10 mouse cellular contexts compared by ENCODE assay signal in the genomic region with DNA sequence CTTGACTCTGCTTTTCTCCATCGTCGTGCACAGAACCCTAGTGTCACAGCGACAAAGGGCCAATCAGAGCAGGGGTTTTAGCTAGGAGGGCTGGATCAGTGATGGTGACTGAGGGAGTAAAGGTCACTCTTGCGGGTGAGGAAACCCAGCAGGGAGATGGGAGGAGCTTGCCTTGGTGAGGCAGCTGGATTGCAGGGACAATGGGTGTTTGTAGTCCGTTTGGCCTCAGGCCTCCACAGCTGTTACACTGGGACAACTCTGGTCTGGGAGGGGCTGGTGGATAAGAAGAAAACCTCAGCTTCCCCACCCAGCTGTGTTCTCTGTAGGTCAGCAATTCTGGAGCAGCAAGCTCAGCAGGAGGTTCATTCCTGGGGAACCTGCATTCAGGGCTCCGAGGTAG.
DNase-seq lines count a peak whose midpoint lies in the region; ATAC-seq and TF ChIP-seq lines count a peak whose summit lies in the region.
"Had no signal": no experiment of that assay in that cellular context is flagged by ENCODE, and none has a peak within 500 bp of the region (broad histone marks: within the 10 kb centered on the region; RNA-seq: fewer than 3 reads in every experiment).

No protein-coding gene starts in this region.

- peak; percentile 14 for DNase-seq in adrenal gland, postnatal 14 days
- DNase-seq in adrenal gland, adult (ENCODE audit: inconsistent age in 2 of 2, low spot score in 1 of 2) = no peak
- DNase-seq in midbrain, embryonic 11.5 days (ENCODE audit: low spot score, missing footprints) = no peak
- DNase-seq in heart, postnatal 14 days = peak; percentile 52 to 57
- DNase-seq in lung, embryonic 14.5 days = peak; percentile 53
- DNase-seq in urinary bladder, postnatal 4 days (ENCODE audit: low spot score in 2 of 2) = no peak
- DNase-seq in spleen, postnatal 14 days (ENCODE audit: low spot score in 2 of 2) = no peak

- no peaks in the 10 kb centered on the region for H3K27me3 ChIP-seq in midbrain, embryonic 11.5 days (ENCODE audit: control insufficient read depth, insufficient read depth, low read length)
- no peaks in the 10 kb centered on the region for H3K27me3 ChIP-seq in midbrain, embryonic 16.5 days (ENCODE audit: control insufficient read depth, insufficient read depth, low read depth, low read length)
- H3K27me3 ChIP-seq in lung, embryonic 14.5 days (ENCODE audit: insufficient read depth, low read length) = no peaks in the 10 kb centered on the region
- H3K27me3 ChIP-seq: embryonic facial prominence, embryonic 13.5 days had no signal

- no peak for TF ChIP-seq CTCF in lung, embryonic 14.5 days (IDR thresholded peaks at IDR 0.05; ENCODE audit: low read depth)

- peak overlapping the region; percentile 35 for H3K27ac ChIP-seq in midbrain, embryonic 11.5 days (ENCODE audit: low read depth, low read length)
- no peak overlapping the region for H3K27ac ChIP-seq in midbrain, embryonic 16.5 days (ENCODE audit: low read length)
- no peak overlapping the region for H3K27ac ChIP-seq in lung, embryonic 14.5 days (ENCODE audit: low read depth)
- H3K27ac ChIP-seq: embryonic facial prominence, embryonic 13.5 days; liver, embryonic 14.5 days had no signal

- peaks cover 3% of the 10 kb centered on the region; the same call in 1 of the 2 replicates for H3K4me1 ChIP-seq in midbrain, embryonic 11.5 days (ENCODE audit: control insufficient read depth, insufficient read depth, low read length)
- peaks cover 2% of the 10 kb centered on the region for H3K4me1 ChIP-seq in midbrain, embryonic 16.5 days (ENCODE audit: control insufficient read depth, insufficient read depth, low read length)
- H3K4me1 ChIP-seq in lung, embryonic 14.5 days (ENCODE audit: insufficient read depth) = no peaks in the 10 kb centered on the region; the same call in 1 of the 2 replicates

- intact Hi-C loops in heart, postnatal 14 days (cut with DNase I) = no loop called here

- no peaks in the 10 kb centered on the region for H3K36me3 ChIP-seq in midbrain, embryonic 11.5 days (ENCODE audit: control insufficient read depth, insufficient read depth, low read length)
- H3K36me3 ChIP-seq in midbrain, embryonic 16.5 days (ENCODE audit: control insufficient read depth, insufficient read depth, low read length) = no peaks in the 10 kb centered on the region
- H3K36me3 ChIP-seq in lung, embryonic 14.5 days (ENCODE audit: insufficient read depth) = no peaks in the 10 kb centered on the region
- H3K36me3 ChIP-seq: embryonic facial prominence, embryonic 13.5 days had no signal

- 22% methylated on average over 6 of the region's 6 CpGs for WGBS in midbrain, embryonic 11.5 days
- WGBS in midbrain, embryonic 16.5 days = 12% methylated on average over 6 of the region's 6 CpGs
- 30% methylated on average over 6 of the region's 6 CpGs for WGBS in lung, embryonic 14.5 days

- H3K9me3 ChIP-seq in midbrain, embryonic 11.5 days (ENCODE audit: control insufficient read depth, low read length) = peaks cover 5% of the 10 kb centered on the region; the same call in 1 of the 2 replicates
- H3K9me3 ChIP-seq in midbrain, embryonic 16.5 days (replicated peaks; ENCODE audit: control insufficient read depth, low read length, poor library complexity, severe bottlenecking) = peaks cover 3% of the 10 kb centered on the region
- H3K9me3 ChIP-seq in lung, embryonic 14.5 days (ENCODE audit: low read depth, low read length) = no peaks in the 10 kb centered on the region
- H3K9me3 ChIP-seq: embryonic facial prominence, embryonic 13.5 days had no signal

- H3K4me2 ChIP-seq in midbrain, embryonic 11.5 days = no peak overlapping the region
- H3K4me2 ChIP-seq in midbrain, embryonic 16.5 days (ENCODE audit: low read length) = no peak overlapping the region
- no peak overlapping the region for H3K4me2 ChIP-seq in lung, embryonic 14.5 days
- H3K4me2 ChIP-seq: embryonic facial prominence, embryonic 13.5 days had no signal

- peak; percentile 76 for ATAC-seq in midbrain, embryonic 11.5 days (ENCODE audit: low FRiP score)
- no peak for ATAC-seq in midbrain, embryonic 16.5 days
- peak; percentile 77 for ATAC-seq in lung, embryonic 14.5 days (ENCODE audit: insufficient read depth)

- H3K9ac ChIP-seq in midbrain, embryonic 11.5 days (ENCODE audit: low read length) = no peak overlapping the region
- no peak overlapping the region for H3K9ac ChIP-seq in midbrain, embryonic 16.5 days (ENCODE audit: low read depth, low read length)
- no peak overlapping the region for H3K9ac ChIP-seq in lung, embryonic 14.5 days
- H3K9ac ChIP-seq: embryonic facial prominence, embryonic 13.5 days; liver, embryonic 14.5 days had no signal

- no peak overlapping the region for H3K4me3 ChIP-seq in midbrain, embryonic 11.5 days (ENCODE audit: low read depth, low read length)
- H3K4me3 ChIP-seq in midbrain, embryonic 16.5 days (ENCODE audit: low read depth, low read length) = no peak overlapping the region
- no peak overlapping the region for H3K4me3 ChIP-seq in lung, embryonic 14.5 days (ENCODE audit: low read depth, low read length)
- H3K4me3 ChIP-seq: embryonic facial prominence, embryonic 13.5 days had no signal

Comparison
In these comparisons a context has a peak if more than half of its experiments do, and no peak if none do; other contexts are left out.
1. DNase-seq: peak in adrenal gland, postnatal 14 days (single experiment), heart, postnatal 14 days (2 of 2) and lung, embryonic 14.5 days (single experiment); none in adrenal gland, adult (0 of 2), midbrain, embryonic 11.5 days (single experiment), urinary bladder, postnatal 4 days (0 of 2) and spleen, postnatal 14 days (0 of 2).